Mouse (Mus musculus) liver, embryonic 11.5 days (tissue): ENCODE data around the gene Lfng. TPM values are rescaled to one million over a fixed set of nuclear protein-coding genes. Genes with fewer than 3 reads are reported as not detected.

Experiments used
- ATAC-seq: fragments of 200-750 bp; cut with Nextera tagmentation; replicated peaks from 2 replicates; pipeline ENCODE4 v1.8.0; 2017; ENCODE audit warnings: moderate number of reproducible peaks, mild to moderate bottlenecking, moderate TSS enrichment, moderate library complexity; ENCODE audit not compliant: low FRiP score
- DNase-seq: peaks from one replicate; pipeline ENCODE4 v3.0.0-alpha.2; 2017; ENCODE audit warnings: low spot score
- H3K27ac ChIP-seq: fragments of 300-500 bp; sonication (generic); 2 replicates; pipeline ENCODE4 v1.5.1; 2014; ENCODE audit warnings: mild to moderate bottlenecking, low read depth, low read length, control low read depth
- H3K27me3 ChIP-seq: fragments of 300-500 bp; sonication (generic); replicated peaks from 2 replicates; pipeline ENCODE4 v1.6.1; 2014; ENCODE audit warnings: low read length, mixed read lengths; ENCODE audit not compliant: control insufficient read depth, insufficient read depth
- H3K36me3 ChIP-seq: fragments of 300-500 bp; sonication (generic); 2 replicates; pipeline ENCODE4 v1.6.1; 2014; ENCODE audit warnings: mild to moderate bottlenecking, low read length, moderate library complexity, mixed read lengths; ENCODE audit not compliant: control insufficient read depth, insufficient read depth
- H3K4me1 ChIP-seq: fragments of 300-500 bp; sonication (generic); replicated peaks from 2 replicates; pipeline ENCODE4 v1.6.1; 2014; ENCODE audit warnings: low read length, mixed read lengths; ENCODE audit not compliant: control insufficient read depth, insufficient read depth
- H3K4me2 ChIP-seq: fragments of 300-500 bp; sonication (generic); 2 replicates; pipeline ENCODE4 v1.6.1; 2014; ENCODE audit warnings: mild to moderate bottlenecking, control low read depth, moderate library complexity
- H3K4me3 ChIP-seq: fragments of 300-500 bp; sonication (generic); 2 replicates; pipeline ENCODE4 v1.5.1; 2014; ENCODE audit warnings: low read depth, low read length, control low read depth
- H3K9ac ChIP-seq: fragments of 300-500 bp; sonication (generic); 2 replicates; pipeline ENCODE4 v1.6.1; 2014; ENCODE audit warnings: low read depth, low read length, control low read depth
- H3K9me3 ChIP-seq: fragments of 300-500 bp; sonication (generic); 2 replicates; pipeline ENCODE4 v1.6.1; 2016; ENCODE audit warnings: low read length, inconsistent platforms, mixed read lengths; ENCODE audit not compliant: control insufficient read depth
- WGBS: fragments of 180-500 bp; shearing (Covaris S2); extraction: QIAGEN DNeasy Blood & Tissue Kit; methylation state at CpG from one replicate; pipeline ENCODE4 v1.1.7; 2014; 5-methylcytosine and 5-hydroxymethylcytosine counted together
- polyA plus RNA-seq: library from polyadenylated mRNA; unstranded; fragments of >200 nt; fragmentation: Nextera tagmentation; extraction: Ambion mirVana; gene quantifications from 2 replicates; pipeline ENCODE4 v1.2.1, GENCODE M21; 2014

Gene Lfng
- polyA plus RNA-seq, 1 experiment from 2014 or later: 11.0 TPM

- Histone ChIP-seq H3K4me2 (peak overlapping the region; percentile 13; the same call in 1 of the 2 replicates), H3K9ac (no peak overlapping the region), H3K27ac (no peak overlapping the region)
Observed at GRCm38 (mm10) chr5:140568321-140568970, 38.7 kb upstream of the Lfng start.

DNA sequence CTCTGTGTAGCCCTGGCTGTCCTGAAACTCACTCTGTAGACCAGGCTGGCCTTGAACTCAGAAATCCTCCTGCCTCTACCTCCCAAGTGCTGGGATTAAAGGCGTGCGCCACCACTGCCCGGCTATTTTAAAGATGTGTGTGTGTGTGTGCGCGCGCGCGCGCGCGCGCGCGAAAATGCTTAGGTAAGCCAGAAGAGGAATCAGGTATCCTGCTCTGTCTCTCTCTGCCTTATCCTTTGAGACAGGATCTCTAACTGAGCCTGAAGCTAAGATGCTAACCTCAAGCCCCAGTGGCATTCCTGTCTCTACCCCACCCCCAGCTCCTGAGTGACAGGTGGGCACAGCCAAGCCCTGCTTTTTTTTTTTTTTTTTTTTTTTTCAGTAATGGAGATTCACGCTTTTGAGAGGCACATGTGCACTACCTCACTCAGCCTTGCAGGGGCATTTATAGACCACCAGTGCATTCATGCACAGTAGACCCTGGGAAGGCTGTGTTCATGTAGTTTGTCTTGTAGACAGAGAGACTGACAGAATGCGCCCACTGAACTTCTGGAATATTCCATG lies 38.0 kb upstream of the Lfng start:
- DNase-seq: no peak
- no peaks in the 10 kb centered on the region for H3K27me3 ChIP-seq
- no peaks in the 10 kb centered on the region for H3K9me3 ChIP-seq
- ATAC-seq: no peak
- no peak overlapping the region for H3K9ac ChIP-seq
- peaks cover 31% of the 10 kb centered on the region for H3K4me1 ChIP-seq
- no peak overlapping the region for H3K4me3 ChIP-seq
- no peaks in the 10 kb centered on the region for H3K36me3 ChIP-seq
- 69% methylated on average over 16 of the region's 16 CpGs for WGBS
- H3K27ac ChIP-seq: no peak overlapping the region
- no peak overlapping the region for H3K4me2 ChIP-seq

More at GRCm38 (mm10) chr5:140568321-140568970, 38.7 kb upstream of the Lfng start:
- DNase-seq (peak; percentile 64), ATAC-seq (no peak)
- peaks cover 31% of the 10 kb centered on the region for H3K4me1 ChIP-seq
- no peak overlapping the region for H3K4me3 ChIP-seq
- no peaks in the 10 kb centered on the region for H3K36me3 ChIP-seq
- H3K9me3 ChIP-seq: no peaks in the 10 kb centered on the region
- no peaks in the 10 kb centered on the region for H3K27me3 ChIP-seq
- 50% methylated on average over 10 of the region's 10 CpGs for WGBS

GRCm38 (mm10) chr5:140570223-140570870 lies 36.8 kb upstream of the Lfng start:
- Histone ChIP-seq H3K9ac (no peak overlapping the region), H3K27me3 (no peaks in the 10 kb centered on the region), H3K9me3 (no peaks in the 10 kb centered on the region), H3K27ac (no peak overlapping the region), H3K4me1 (peaks cover 18% of the 10 kb centered on the region), H3K4me2 (no peak overlapping the region), H3K36me3 (no peaks in the 10 kb centered on the region), H3K4me3 (no peak overlapping the region)
- 87% methylated on average over 13 of the region's 13 CpGs for WGBS
- ATAC-seq: no peak
- DNase-seq: no peak

GRCm38 (mm10) chr5:140571201-140571600 lies 35.9 kb upstream of the Lfng start:
- no peaks in the 10 kb centered on the region for H3K27me3 ChIP-seq
- 75% methylated on average over 4 of the region's 4 CpGs for WGBS
- H3K4me1 ChIP-seq: peaks cover 13% of the 10 kb centered on the region
- no peaks in the 10 kb centered on the region for H3K36me3 ChIP-seq
- no peak overlapping the region for H3K4me3 ChIP-seq
- no peak overlapping the region for H3K9ac ChIP-seq
- no peak overlapping the region for H3K4me2 ChIP-seq
- DNase-seq: no peak
- ATAC-seq: no peak
- H3K27ac ChIP-seq: no peak overlapping the region
- H3K9me3 ChIP-seq: no peaks in the 10 kb centered on the region

GRCm38 (mm10) chr5:140571673-140572072 lies 35.4 kb upstream of the Lfng start:
- no peak overlapping the region for H3K4me2 ChIP-seq
- 72% methylated on average over 10 of the region's 10 CpGs for WGBS
- no peak overlapping the region for H3K9ac ChIP-seq
- H3K9me3 ChIP-seq: no peaks in the 10 kb centered on the region
- peaks cover 10% of the 10 kb centered on the region for H3K4me1 ChIP-seq
- no peaks in the 10 kb centered on the region for H3K36me3 ChIP-seq
- no peak overlapping the region for H3K27ac ChIP-seq
- no peak for ATAC-seq
- DNase-seq: no peak
- no peaks in the 10 kb centered on the region for H3K27me3 ChIP-seq
- no peak overlapping the region for H3K4me3 ChIP-seq

DNA sequence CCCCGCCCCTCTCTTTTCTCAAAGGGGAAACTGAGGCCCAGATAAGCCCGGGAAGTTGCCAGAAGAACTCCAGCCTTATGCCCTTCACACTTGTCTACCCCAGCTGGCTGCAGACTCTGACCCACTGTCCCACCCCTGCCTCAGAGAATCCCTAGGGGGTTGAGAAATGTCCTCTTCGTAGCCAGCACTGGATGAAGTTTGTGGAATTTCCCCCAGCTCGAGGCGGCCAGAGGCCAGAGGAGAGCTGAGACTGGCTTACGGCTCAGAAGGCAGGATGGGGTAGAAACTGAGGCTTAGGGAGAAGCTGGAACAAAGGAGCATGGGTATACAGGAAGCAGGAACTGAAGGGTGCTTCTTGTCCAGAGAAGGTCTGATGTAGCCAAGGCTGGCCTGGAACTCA lies 34.5 kb upstream of the Lfng start:
- ATAC-seq (no peak), DNase-seq (no peak)
- no peaks in the 10 kb centered on the region for H3K9me3 ChIP-seq
- H3K36me3 ChIP-seq: no peaks in the 10 kb centered on the region
- peaks cover 6% of the 10 kb centered on the region for H3K4me1 ChIP-seq
- no peaks in the 10 kb centered on the region for H3K27me3 ChIP-seq
- no peak overlapping the region for H3K27ac ChIP-seq
- H3K9ac ChIP-seq: no peak overlapping the region
- H3K4me2 ChIP-seq: no peak overlapping the region
- no peak overlapping the region for H3K4me3 ChIP-seq
- WGBS: 79% methylated on average over 6 of the region's 6 CpGs

GRCm38 (mm10) chr5:140575381-140575866 lies 31.7 kb upstream of the Lfng start:
- WGBS: 47% methylated on average over 5 of the region's 5 CpGs
- Histone ChIP-seq H3K4me2 (no peak overlapping the region), H3K4me1 (0 out of 2 replicates have a peak, but pooled peaks cover 2% of the 10 kb centered on the region), H3K9ac (no peak overlapping the region), H3K9me3 (no peaks in the 10 kb centered on the region), H3K27me3 (0 out of 2 replicates have a peak, but pooled peaks cover 2% of the 10 kb centered on the region), H3K36me3 (no peaks in the 10 kb centered on the region), H3K4me3 (no peak overlapping the region), H3K27ac (no peak overlapping the region)
- ATAC-seq (0 out of 2 replicates have a peak, but pooled peaks have one; percentile 18), DNase-seq (no peak)

GRCm38 (mm10) chr5:140579221-140579620 lies 27.9 kb upstream of the Lfng start:
- Histone ChIP-seq H3K9ac (no peak overlapping the region), H3K9me3 (no peaks in the 10 kb centered on the region), H3K4me2 (no peak overlapping the region), H3K27ac (no peak overlapping the region), H3K27me3 (peaks cover 5% of the 10 kb centered on the region; the same call in 1 of the 2 replicates), H3K4me3 (no peak overlapping the region), H3K4me1 (0 out of 2 replicates have a peak, but pooled peaks cover 2% of the 10 kb centered on the region), H3K36me3 (no peaks in the 10 kb centered on the region)
- 63% methylated on average over 9 of the region's 9 CpGs for WGBS
- ATAC-seq (no peak), DNase-seq (no peak)
